26 mouse cellular contexts compared by ENCODE assay signal in the genomic region with DNA sequence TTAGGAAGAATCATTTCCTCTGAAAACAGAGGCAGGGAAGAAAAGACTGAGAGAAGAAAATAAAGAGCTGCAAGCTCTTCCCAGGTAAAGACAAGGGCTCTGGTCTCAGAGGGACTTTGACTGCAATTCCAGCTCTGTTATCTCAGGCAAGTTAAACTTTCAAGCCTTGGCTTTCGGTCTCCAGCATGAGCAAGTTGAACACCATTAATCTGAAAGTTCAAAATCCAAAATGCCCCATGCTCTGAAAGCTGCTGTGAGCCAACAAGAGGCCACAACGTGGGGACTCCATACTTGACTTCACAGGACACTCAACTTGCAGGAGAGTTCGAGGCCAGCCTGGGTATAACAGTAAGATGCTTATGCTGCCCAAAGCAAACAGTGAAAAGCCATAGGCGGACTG.
"Had no signal": no experiment of that assay in that cellular context is flagged by ENCODE, and none has a peak within 500 bp of the region (broad histone marks: within the 10 kb centered on the region; RNA-seq: fewer than 3 reads in every experiment).

No protein-coding gene starts in this region.

- H3K4me3 ChIP-seq: kidney, embryonic 15.5 days; layer of hippocampus, adult 2 months; left cerebral cortex, adult 2 months; liver, embryonic 15.5 days; lung, embryonic 15.5 days; megakaryocyte, embryonic 14.5 days; midbrain, embryonic 10.5 days; midbrain, embryonic 13.5 days; myocyte; neural tube, embryonic 13.5 days had no signal

- H3K4me2 ChIP-seq: kidney, embryonic 15.5 days; liver, embryonic 11.5 days; liver, embryonic 15.5 days; lung, embryonic 15.5 days; midbrain, embryonic 13.5 days; neural tube, embryonic 13.5 days had no signal

- H3K36me3 ChIP-seq: lung, embryonic 15.5 days; neural tube, embryonic 13.5 days had no signal

- ATAC-seq: inflammation-experienced regulatory T-cells, adult 6 months; midbrain, embryonic 13.5 days; midbrain, embryonic 16.5 days had no signal

- H3K9ac ChIP-seq: kidney, embryonic 15.5 days; liver, embryonic 15.5 days; lung, embryonic 15.5 days; midbrain, embryonic 13.5 days; neural tube, embryonic 13.5 days had no signal

- H3K9me3 ChIP-seq: kidney, embryonic 15.5 days; liver, embryonic 15.5 days; lung, embryonic 15.5 days; megakaryocyte, embryonic 14.5 days; midbrain, embryonic 10.5 days; midbrain, embryonic 13.5 days; neural tube, embryonic 13.5 days had no signal

- H3K27me3 ChIP-seq: kidney, embryonic 15.5 days; liver, embryonic 15.5 days; lung, embryonic 15.5 days; megakaryocyte, embryonic 14.5 days; midbrain, embryonic 13.5 days; neural tube, embryonic 13.5 days had no signal

- DNase-seq: kidney, adult 18-20 months; kidney, postnatal 10 days; layer of hippocampus, adult 9-11 months; layer of hippocampus, postnatal 36 days; lung, adult 18-20 months; lung, postnatal 10 days; lung, postnatal 36 days; retina, postnatal 1 day; right cerebral cortex, postnatal 25 days; thymus, adult 2 months; thymus, postnatal 14 days; thymus, postnatal 4 days had no signal

- H3K27ac ChIP-seq: kidney, embryonic 15.5 days; layer of hippocampus, adult 2 months; left cerebral cortex, adult 2 months; liver, embryonic 15.5 days; lung, embryonic 15.5 days; midbrain, embryonic 10.5 days; midbrain, embryonic 13.5 days; neural tube, embryonic 13.5 days; stomach, postnatal 0 days had no signal
